12 mouse cellular contexts compared by ENCODE assay signal in genomic region chr13:100112218-100112972, GRCm38 (mm10). TPM values are rescaled to one million over a fixed set of nuclear protein-coding genes. Genes with fewer than 3 reads are reported as not detected.
A peak's percentile ranks its signal among the peaks of the same experiment; 100 is the strongest.
DNase-seq lines count a peak whose midpoint lies in the region; ATAC-seq lines count a peak whose summit lies in the region.
"Had no signal": no experiment of that assay in that cellular context is flagged by ENCODE, and none has a peak within 500 bp of the region (broad histone marks: within the 10 kb centered on the region; RNA-seq: fewer than 3 reads in every experiment).

No protein-coding gene starts in this region.

- no peak overlapping the region for H3K4me3 ChIP-seq in hindbrain, embryonic 11.5 days (ENCODE audit: low read depth, low read length)
- no peak overlapping the region for H3K4me3 ChIP-seq in hindbrain, embryonic 10.5 days
- no peak overlapping the region for H3K4me3 ChIP-seq in midbrain, embryonic 16.5 days (ENCODE audit: low read depth, low read length)
- H3K4me3 ChIP-seq: forebrain, embryonic 10.5 days; myocyte had no signal

- H3K4me2 ChIP-seq in hindbrain, embryonic 11.5 days (replicated peaks; ENCODE audit: low read depth, low read length) = no peak overlapping the region
- no peak overlapping the region for H3K4me2 ChIP-seq in midbrain, embryonic 16.5 days (ENCODE audit: low read length)

- H3K4me1 ChIP-seq in hindbrain, embryonic 11.5 days (replicated peaks; ENCODE audit: control insufficient read depth, insufficient read depth, low read length) = 0 out of 2 replicates have a peak, but pooled peaks cover 2% of the 10 kb centered on the region
- H3K4me1 ChIP-seq in hindbrain, embryonic 10.5 days (replicated peaks) = peaks cover 19% of the 10 kb centered on the region
- H3K4me1 ChIP-seq in midbrain, embryonic 16.5 days (ENCODE audit: control insufficient read depth, insufficient read depth, low read length) = peaks cover 13% of the 10 kb centered on the region

- H3K27ac ChIP-seq in hindbrain, embryonic 11.5 days (ENCODE audit: low read depth, low read length) = no peak overlapping the region
- no peak overlapping the region for H3K27ac ChIP-seq in hindbrain, embryonic 10.5 days
- H3K27ac ChIP-seq in midbrain, embryonic 16.5 days (ENCODE audit: low read length) = no peak overlapping the region
- H3K27ac ChIP-seq: forebrain, embryonic 10.5 days had no signal

- H3K27me3 ChIP-seq in hindbrain, embryonic 11.5 days (ENCODE audit: control insufficient read depth, insufficient read depth, low read length) = no peaks in the 10 kb centered on the region
- H3K27me3 ChIP-seq in hindbrain, embryonic 10.5 days (ENCODE audit: insufficient read depth, poor library complexity, severe bottlenecking) = no peaks in the 10 kb centered on the region
- H3K27me3 ChIP-seq in splenic B cell, adult 2 months (ENCODE audit: control insufficient read depth, insufficient read depth, low read length, poor library complexity, severe bottlenecking) = no peaks in the 10 kb centered on the region
- no peaks in the 10 kb centered on the region for H3K27me3 ChIP-seq in midbrain, embryonic 16.5 days (ENCODE audit: control insufficient read depth, insufficient read depth, low read depth, low read length)

- ATAC-seq in hindbrain, embryonic 11.5 days (ENCODE audit: low FRiP score) = no peak
- ATAC-seq in midbrain, embryonic 16.5 days = no peak

- WGBS in hindbrain, embryonic 11.5 days = 48% methylated on average over 5 of the region's 5 CpGs
- WGBS in hindbrain, embryonic 10.5 days = 50% methylated on average over 5 of the region's 5 CpGs
- 42% methylated on average over 5 of the region's 5 CpGs for WGBS in midbrain, embryonic 16.5 days

- H3K36me3 ChIP-seq in hindbrain, embryonic 11.5 days (ENCODE audit: control insufficient read depth, insufficient read depth, low read length) = no peaks in the 10 kb centered on the region
- peaks cover 32% of the 10 kb centered on the region for H3K36me3 ChIP-seq in hindbrain, embryonic 10.5 days
- H3K36me3 ChIP-seq in splenic B cell, adult 2 months (ENCODE audit: control insufficient read depth, insufficient read depth, low read length, poor library complexity, severe bottlenecking) = no peaks in the 10 kb centered on the region
- H3K36me3 ChIP-seq in midbrain, embryonic 16.5 days (ENCODE audit: control insufficient read depth, insufficient read depth, low read length) = peaks cover 14% of the 10 kb centered on the region; the same call in 1 of the 2 replicates

- no peak overlapping the region for H3K9ac ChIP-seq in hindbrain, embryonic 11.5 days (ENCODE audit: low read depth, low read length)
- H3K9ac ChIP-seq in midbrain, embryonic 16.5 days (ENCODE audit: low read depth, low read length) = no peak overlapping the region

- DNase-seq in hindbrain, embryonic 11.5 days (ENCODE audit: low spot score) = peak; percentile 36
- no peak for DNase-seq in hindbrain, embryonic 10.5 days (ENCODE audit: low spot score)
- peak; percentile 15 for DNase-seq in lung, postnatal 36 days
- no peak for DNase-seq in lung, postnatal 25 days (ENCODE audit: low spot score)
- peak; percentile 27 for DNase-seq in ZHBTc4 (ENCODE audit: low read depth, low spot score)
- peak; percentile 27 for DNase-seq in splenic B cell, adult 2 months (ENCODE audit: low read depth, low spot score)
- DNase-seq: cerebellum, adult 9-11 months; kidney, adult 18-20 months; lung, adult 2 months had no signal

- H3K9me3 ChIP-seq in hindbrain, embryonic 11.5 days (ENCODE audit: control insufficient read depth, low read length) = no peaks in the 10 kb centered on the region
- H3K9me3 ChIP-seq in hindbrain, embryonic 10.5 days = no peaks in the 10 kb centered on the region
- no peaks in the 10 kb centered on the region; the same call in 1 of the 2 replicates for H3K9me3 ChIP-seq in midbrain, embryonic 16.5 days (replicated peaks; ENCODE audit: control insufficient read depth, low read length, poor library complexity, severe bottlenecking)
- H3K9me3 ChIP-seq: forebrain, embryonic 10.5 days had no signal

RNA-seq across cellular contexts. Expression of gene Serf1, which starts 4.6 kb away (rescaled TPM):
- polyA plus RNA-seq in hindbrain, embryonic 11.5 days (2014; fragmentation: Nextera tagmentation; extraction: Ambion mirVana) = 264 and 267 TPM in 2 replicates
- polyA plus RNA-seq in hindbrain, embryonic 10.5 days (2016; fragmentation: Nextera tagmentation; extraction: Ambion mirVana) = 156 and 208 TPM in 2 replicates
- polyA plus RNA-seq in midbrain, embryonic 16.5 days (2015; fragmentation: Nextera tagmentation; extraction: Ambion mirVana) = 427 and 449 TPM in 2 replicates

RNA-seq across cellular contexts. Expression of gene Bdp1, which starts 8.5 kb away (rescaled TPM):
- 23.0 and 31.6 TPM in 2 replicates for polyA plus RNA-seq in hindbrain, embryonic 11.5 days (2014; fragmentation: Nextera tagmentation; extraction: Ambion mirVana)
- polyA plus RNA-seq in hindbrain, embryonic 10.5 days (2016; fragmentation: Nextera tagmentation; extraction: Ambion mirVana) = 19.3 and 26.2 TPM in 2 replicates
- 22.3 and 25.3 TPM in 2 replicates for polyA plus RNA-seq in midbrain, embryonic 16.5 days (2015; fragmentation: Nextera tagmentation; extraction: Ambion mirVana)

RNA-seq across cellular contexts. Expression of gene Smn1, which starts 12.3 kb away (rescaled TPM):
- 78.4 and 82.6 TPM in 2 replicates for polyA plus RNA-seq in hindbrain, embryonic 11.5 days (2014; fragmentation: Nextera tagmentation; extraction: Ambion mirVana)
- polyA plus RNA-seq in hindbrain, embryonic 10.5 days (2016; fragmentation: Nextera tagmentation; extraction: Ambion mirVana) = 86.9 and 88.0 TPM in 2 replicates
- polyA plus RNA-seq in midbrain, embryonic 16.5 days (2015; fragmentation: Nextera tagmentation; extraction: Ambion mirVana) = 44.3 and 45.0 TPM in 2 replicates

Comparison
In these comparisons a context has a peak if more than half of its experiments do, and no peak if none do; other contexts are left out.
1. DNase-seq: peak in hindbrain, embryonic 11.5 days (single experiment), lung, postnatal 36 days (single experiment), ZHBTc4 (single experiment) and splenic B cell, adult 2 months (single experiment); none in hindbrain, embryonic 10.5 days (single experiment) and lung, postnatal 25 days (single experiment).